Mouse (Mus musculus) MEL (cell line): ENCODE data around the gene Chfr. TPM values are rescaled to one million over a fixed set of nuclear protein-coding genes. Genes with fewer than 3 reads are reported as not detected.
A peak's percentile ranks its signal among the peaks of the same experiment; 100 is the strongest.

ENCODE experiments used
- DNase-seq: peaks from one replicate; pipeline ENCODE4 v3.0.0; 2011; ENCODE audit warnings: low read depth, low spot score
- H3K27ac ChIP-seq: 2 replicates; pipeline ENCODE4 v1.5.1; 2012; ENCODE audit warnings: low read depth, mild to moderate bottlenecking, control low read depth, low read length, moderate library complexity; ENCODE audit not compliant: control insufficient read depth
- H3K27me3 ChIP-seq, 2 experiments: fragments of 150-350 bp in 1 of 2; sonication (generic) in 1 of 2; 2 replicates each; pipeline ENCODE4 v1.6.1; 2012; ENCODE audit warnings: low read length in 2 of 2, mild to moderate bottlenecking in 2 of 2, improper control_type of control experiment in 1 of 2, moderate library complexity in 1 of 2; ENCODE audit not compliant: insufficient read depth in 2 of 2, control insufficient read depth in 1 of 2
- H3K36me3 ChIP-seq, 2 experiments: 2 replicates each; pipeline ENCODE4 v1.6.1; 2012 to 2014; ENCODE audit warnings: low read length in 2 of 2, improper control_type of control experiment in 1 of 2, inconsistent platforms in 1 of 2, mild to moderate bottlenecking in 1 of 2; ENCODE audit not compliant: insufficient read depth in 2 of 2, control insufficient read depth in 1 of 2
- H3K4me1 ChIP-seq, 2 experiments: fragments of 150-350 bp in 1 of 2; sonication (generic) in 1 of 2; 2 replicates each; pipeline ENCODE4 v1.6.1; 2012; ENCODE audit warnings: low read length in 2 of 2, improper control_type of control experiment in 1 of 2, mild to moderate bottlenecking in 1 of 2; ENCODE audit not compliant: insufficient read depth in 2 of 2, control insufficient read depth in 1 of 2
- H3K4me3 ChIP-seq, 2 experiments: fragments of 150-350 bp in 1 of 2; sonication (generic) in 1 of 2; 2 replicates each; pipeline ENCODE4 v1.5.1; 2012; ENCODE audit warnings: low read depth in 2 of 2, low read length in 2 of 2, mild to moderate bottlenecking in 2 of 2, moderate library complexity in 2 of 2, control low read depth in 1 of 2, improper control_type of control experiment in 1 of 2; ENCODE audit not compliant: control insufficient read depth in 1 of 2, insufficient read depth in 1 of 2
- H3K79me2 ChIP-seq: 2 replicates; pipeline ENCODE4 v1.6.1; 2012; ENCODE audit warnings: mild to moderate bottlenecking, low read length, moderate library complexity; ENCODE audit not compliant: control insufficient read depth, poor library complexity, insufficient read depth
- H3K9ac ChIP-seq: 2 replicates; pipeline ENCODE4 v1.6.1; 2012; ENCODE audit warnings: low read depth, mild to moderate bottlenecking, control low read depth, low read length, moderate library complexity; ENCODE audit not compliant: control insufficient read depth, poor library complexity, severe bottlenecking
- H3K9me3 ChIP-seq: fragments of 150-350 bp; sonication (generic); replicated peaks from 2 replicates; pipeline ENCODE4 v1.6.1; 2012; ENCODE audit warnings: mild to moderate bottlenecking, low read length, improper control_type of control experiment, moderate library complexity; ENCODE audit not compliant: insufficient read depth
- BHLHE40 ChIP-seq: IDR thresholded peaks from 2 replicates; pipeline ENCODE4 v1.6.1; 2012; ENCODE audit warnings: low read depth, mild to moderate bottlenecking, inconsistent platforms, low read length, improper control_type of control experiment, borderline replicate concordance
- CTCF ChIP-seq, 3 experiments: IDR thresholded peaks in 2 of 3; conservative IDR thresholded peaks in 1 of 3; 2 replicates each; pipeline ENCODE4 v1.5.1; 2011 to 2012; ENCODE audit warnings: low read length in 3 of 3, low read depth in 2 of 3, mild to moderate bottlenecking in 2 of 3, improper control_type of control experiment in 1 of 3, inconsistent platforms in 1 of 3, mixed read lengths in 1 of 3, moderate library complexity in 1 of 3; ENCODE audit not compliant: control insufficient read depth in 1 of 3, insufficient read depth in 1 of 3, poor library complexity in 1 of 3, severe bottlenecking in 1 of 3
- E2F4 ChIP-seq: IDR thresholded peaks from 2 replicates; pipeline ENCODE4 v1.6.1; 2011; ENCODE audit warnings: low read depth, low read length, improper control_type of control experiment, borderline replicate concordance
- ELF1 ChIP-seq: IDR thresholded peaks from 2 replicates; pipeline ENCODE4 v1.6.1; 2014; ENCODE audit warnings: low read depth, mild to moderate bottlenecking, inconsistent platforms, low read length, improper control_type of control experiment, moderate library complexity
- EP300 ChIP-seq, 2 experiments: IDR thresholded peaks; 2 replicates each; pipeline ENCODE4 v1.6.1; 2011; ENCODE audit warnings: improper control_type of control experiment in 2 of 2, low read length in 2 of 2, low read depth in 1 of 2, mild to moderate bottlenecking in 1 of 2
- ETS1 ChIP-seq: IDR thresholded peaks from 2 replicates; pipeline ENCODE4 v1.6.1; 2012; ENCODE audit warnings: low read depth, mild to moderate bottlenecking, inconsistent platforms, low read length, improper control_type of control experiment, moderate library complexity
- GATA1 ChIP-seq: IDR thresholded peaks from 2 replicates; pipeline ENCODE4 v1.6.1; 2011; ENCODE audit warnings: low read depth, low read length, improper control_type of control experiment
- HCFC1 ChIP-seq: IDR thresholded peaks from 2 replicates; pipeline ENCODE4 v1.6.1; 2012; ENCODE audit warnings: low read depth, mild to moderate bottlenecking, inconsistent platforms, low read length, improper control_type of control experiment, moderate library complexity
- JUND ChIP-seq: IDR thresholded peaks from 2 replicates; pipeline ENCODE4 v1.6.1; 2011; ENCODE audit warnings: low read depth, mild to moderate bottlenecking, improper control_type of control experiment, low read length
- MAFK ChIP-seq: IDR thresholded peaks from 2 replicates; pipeline ENCODE4 v1.6.1; 2011; ENCODE audit warnings: low read depth, mild to moderate bottlenecking, low read length, improper control_type of control experiment, borderline replicate concordance
- MAX ChIP-seq: IDR thresholded peaks from 2 replicates; pipeline ENCODE4 v1.6.1; 2011; ENCODE audit warnings: low read length, improper control_type of control experiment
- NRF1 ChIP-seq: IDR thresholded peaks from 2 replicates; pipeline ENCODE4 v1.6.1; 2014; ENCODE audit warnings: low read depth, mild to moderate bottlenecking, inconsistent platforms, low read length, improper control_type of control experiment, moderate library complexity; ENCODE audit not compliant: poor library complexity, insufficient read depth, severe bottlenecking
- POLR2A ChIP-seq, 2 experiments: IDR thresholded peaks; 2 replicates each; pipeline ENCODE4 v1.6.1; 2011 to 2012; ENCODE audit warnings: low read length in 2 of 2, mild to moderate bottlenecking in 2 of 2, control low read depth in 1 of 2, improper control_type of control experiment in 1 of 2, low read depth in 1 of 2, moderate library complexity in 1 of 2; ENCODE audit not compliant: control insufficient read depth in 1 of 2, insufficient read depth in 1 of 2, poor library complexity in 1 of 2
- POLR2AphosphoS2 ChIP-seq: IDR thresholded peaks from 2 replicates; pipeline ENCODE4 v1.6.1; 2011; ENCODE audit warnings: low read length, improper control_type of control experiment
- POLR2AphosphoS5 ChIP-seq: IDR thresholded peaks from 2 replicates; pipeline ENCODE4 v1.6.1; 2012; ENCODE audit warnings: low read depth, borderline replicate concordance, mild to moderate bottlenecking, inconsistent platforms, low read length, moderate library complexity, mixed read lengths
- RAD21 ChIP-seq: IDR thresholded peaks from 2 replicates; pipeline ENCODE4 v1.6.1; 2011; ENCODE audit warnings: mild to moderate bottlenecking, low read depth, low read length, improper control_type of control experiment
- RCOR1 ChIP-seq: IDR thresholded peaks from 2 replicates; pipeline ENCODE4 v1.6.1; 2012; ENCODE audit warnings: low read depth, mild to moderate bottlenecking, inconsistent platforms, low read length, improper control_type of control experiment
- SIN3A ChIP-seq: IDR thresholded peaks from 2 replicates; pipeline ENCODE4 v1.6.1; 2012; ENCODE audit warnings: low read length, improper control_type of control experiment, inconsistent platforms
- TAL1 ChIP-seq: IDR thresholded peaks from 2 replicates; pipeline ENCODE4 v1.6.1; 2012; ENCODE audit warnings: mild to moderate bottlenecking, inconsistent platforms, low read length, moderate library complexity, mixed read lengths
- TBP ChIP-seq: IDR thresholded peaks from 2 replicates; pipeline ENCODE4 v1.8.0; 2011; ENCODE audit warnings: low read depth, low read length, improper control_type of control experiment
- TCF12 ChIP-seq: IDR thresholded peaks from 2 replicates; pipeline ENCODE4 v1.6.1; 2014; ENCODE audit warnings: low read depth, mild to moderate bottlenecking, inconsistent platforms, low read length, improper control_type of control experiment, moderate library complexity
- UBTF ChIP-seq: IDR thresholded peaks from 2 replicates; pipeline ENCODE4 v1.6.1; 2012; ENCODE audit warnings: low read depth, mild to moderate bottlenecking, inconsistent platforms, low read length, improper control_type of control experiment, moderate library complexity, borderline replicate concordance; ENCODE audit not compliant: insufficient read depth
- USF1 ChIP-seq: IDR thresholded peaks from 2 replicates; pipeline ENCODE4 v1.6.1; 2014; ENCODE audit warnings: low read depth, mild to moderate bottlenecking, inconsistent platforms, low read length, improper control_type of control experiment, moderate library complexity
- USF2 ChIP-seq, 2 experiments: IDR thresholded peaks; 2 replicates each; pipeline ENCODE4 v1.6.1; 2011 to 2012; ENCODE audit warnings: improper control_type of control experiment in 2 of 2, low read length in 2 of 2, borderline replicate concordance in 1 of 2, inconsistent platforms in 1 of 2, low read depth in 1 of 2, mild to moderate bottlenecking in 1 of 2; ENCODE audit not compliant: insufficient read depth in 1 of 2
- ZNF384 ChIP-seq: IDR thresholded peaks from 2 replicates; pipeline ENCODE4 v1.6.1; 2012; ENCODE audit warnings: low read depth, mild to moderate bottlenecking, inconsistent platforms, low read length, improper control_type of control experiment
- polyA plus RNA-seq, 2 experiments: library from polyadenylated mRNA; stranded (reverse) in 1 of 2; unstranded in 1 of 2; fragments of >175 nt in 1 of 2; fragments of >200 nt in 1 of 2; gene quantifications; 2 replicates each; pipeline versions ENCODE4 v1.2.1 to v1.2.4; 2012; ENCODE audit warnings: low replicate concordance in 2 of 2, low read depth in 1 of 2; ENCODE audit not compliant: insufficient read length in 2 of 2, insufficient read depth in 1 of 2, missing spikeins in 1 of 2
- total RNA-seq: library from RNA; depleted of rRNA; stranded (reverse); fragments of 300-350 nt; gene quantifications from 2 replicates; pipeline ENCODE4 v1.2.3, GENCODE M21; 2012

Chfr gene
- total and polyA plus RNA-seq, 3 experiments = 50.4 to 63.9 TPM; not detected in 1

GRCm38 (mm10) chr5:110137816-110138215, 2.2 kb downstream of the Chfr start:
- peak; percentile 62 for DNase-seq
- peaks cover 21% of the 10 kb centered on the region for H3K79me2 ChIP-seq

GRCm38 (mm10) chr5:110139325-110139724, 3.7 kb downstream of the Chfr start:
- H3K4me1 ChIP-seq = peaks cover 38 to 51% of the 10 kb centered on the region in 2 experiments
- peaks cover 15 to 54% of the 10 kb centered on the region in 2 experiments for H3K36me3 ChIP-seq
- H3K9ac ChIP-seq = no peak overlapping the region
- DNase-seq = no peak
- H3K79me2 ChIP-seq = peaks cover 21% of the 10 kb centered on the region
- TF ChIP-seq ETS1 = peak; percentile 59
- TF ChIP-seq POLR2AphosphoS2 = no peak; the same call in 1 of the 2 replicates
- no peak for TF ChIP-seq CTCF (IDR thresholded peaks at IDR 0.05 in 2 of 3, conservative IDR thresholded peaks at IDR 0.05 in 1 of 3; ENCODE audit: control insufficient read depth in 1 of 3, insufficient read depth in 1 of 3, low read depth in 2 of 3, low read length in 3 of 3, poor library complexity in 1 of 3, severe bottlenecking in 1 of 3)
- TF ChIP-seq TCF12 = peak; percentile 43; the same call in 1 of the 2 replicates
- peak; percentile 76 for TF ChIP-seq GATA1
- no peak for TF ChIP-seq TBP
- no peak for TF ChIP-seq JUND
- TF ChIP-seq SIN3A = peak; percentile 64
- peak; percentile 45 for TF ChIP-seq ZNF384
- TF ChIP-seq RCOR1 = peak; percentile 51; the same call in 1 of the 2 replicates
- TF ChIP-seq BHLHE40 = no peak
- TF ChIP-seq EP300 (IDR thresholded peaks at IDR 0.05; ENCODE audit: low read depth in 1 of 2, low read length in 2 of 2) = peak; percentile 72 to 78
- H3K4me3 ChIP-seq = no peak overlapping the region
- H3K27me3 ChIP-seq = no peaks in the 10 kb centered on the region
- peak overlapping the region; percentile 54 for H3K27ac ChIP-seq
- H3K9me3 ChIP-seq = no peaks in the 10 kb centered on the region

More at GRCm38 (mm10) chr5:110137816-110138215, 2.2 kb downstream of the Chfr start:
- no peaks in the 10 kb centered on the region for H3K27me3 ChIP-seq
- peaks cover 7 to 52% of the 10 kb centered on the region in 2 experiments for H3K36me3 ChIP-seq
- H3K9me3 ChIP-seq = no peaks in the 10 kb centered on the region
- H3K4me1 ChIP-seq = peaks cover 37 to 49% of the 10 kb centered on the region in 2 experiments
- no peak overlapping the region for H3K4me3 ChIP-seq
- no peak overlapping the region for H3K9ac ChIP-seq
- peak overlapping the region; percentile 23; the same call in 1 of the 2 replicates for H3K27ac ChIP-seq
- TF ChIP-seq POLR2A (IDR thresholded peaks at IDR 0.05; ENCODE audit: control insufficient read depth in 1 of 2, insufficient read depth in 1 of 2, low read depth in 1 of 2, low read length in 2 of 2, poor library complexity in 1 of 2) = no peak
- TF ChIP-seq E2F4 = no peak
- no peak for TF ChIP-seq ETS1
- TF ChIP-seq CTCF (IDR thresholded peaks at IDR 0.05 in 2 of 3, conservative IDR thresholded peaks at IDR 0.05 in 1 of 3; ENCODE audit: control insufficient read depth in 1 of 3, insufficient read depth in 1 of 3, low read depth in 2 of 3, low read length in 3 of 3, poor library complexity in 1 of 3, severe bottlenecking in 1 of 3) = no peak
- no peak for TF ChIP-seq RAD21
- no peak for TF ChIP-seq HCFC1
- no peak for TF ChIP-seq ELF1
- no peak for TF ChIP-seq NRF1
- no peak for TF ChIP-seq TAL1
- TF ChIP-seq MAFK = no peak
- no peak for TF ChIP-seq UBTF
- no peak; the same call in 1 of the 2 replicates for TF ChIP-seq SIN3A
- TF ChIP-seq MAX = no peak
- no peak for TF ChIP-seq USF1
- TF ChIP-seq USF2 (IDR thresholded peaks at IDR 0.05; ENCODE audit: borderline replicate concordance in 1 of 2, insufficient read depth in 1 of 2, low read depth in 1 of 2, low read length in 2 of 2) = no peak
- TF ChIP-seq POLR2AphosphoS5 = no peak
- TF ChIP-seq, all 39 proteins: peak for 0
